Mouse (Mus musculus) kidney, embryonic 16.5 days (tissue): ENCODE data around the gene Irf1. TPM values are rescaled to one million over a fixed set of nuclear protein-coding genes. Genes with fewer than 3 reads are reported as not detected.

Experiments
- ATAC-seq: fragments of 200-750 bp; cut with Nextera tagmentation; 2 replicates; pipeline ENCODE4 v1.8.0; 2017; ENCODE audit warnings: moderate TSS enrichment; ENCODE audit not compliant: low FRiP score, low TSS enrichment
- H3K27ac ChIP-seq: fragments of 300-500 bp; sonication (generic); 2 replicates; pipeline ENCODE4 v1.5.1; 2014; ENCODE audit warnings: low read length
- H3K27me3 ChIP-seq: fragments of 300-500 bp; sonication (generic); 2 replicates; pipeline ENCODE4 v1.6.1; 2014; ENCODE audit warnings: low read length, control low read depth, mixed read lengths; ENCODE audit not compliant: insufficient read depth
- H3K36me3 ChIP-seq: fragments of 300-500 bp; sonication (generic); 2 replicates; pipeline ENCODE4 v1.6.1; 2014; ENCODE audit warnings: low read length, control low read depth, mixed read lengths; ENCODE audit not compliant: insufficient read depth
- H3K4me1 ChIP-seq: fragments of 300-500 bp; sonication (generic); 2 replicates; pipeline ENCODE4 v1.6.1; 2014; ENCODE audit warnings: low read length, control low read depth, mixed read lengths; ENCODE audit not compliant: insufficient read depth
- H3K4me2 ChIP-seq: fragments of 300-500 bp; sonication (generic); replicated peaks from 2 replicates; pipeline ENCODE4 v1.6.1; 2014; ENCODE audit warnings: low read depth, low read length
- H3K4me3 ChIP-seq: fragments of 300-500 bp; sonication (generic); 2 replicates; pipeline ENCODE4 v1.5.1; 2014; ENCODE audit warnings: mild to moderate bottlenecking, low read length
- H3K9ac ChIP-seq: fragments of 300-500 bp; sonication (generic); replicated peaks from 2 replicates; pipeline ENCODE4 v1.6.1; 2014; ENCODE audit warnings: low read length
- H3K9me3 ChIP-seq: fragments of 300-500 bp; sonication (generic); 2 replicates; pipeline ENCODE4 v1.6.1; 2016; ENCODE audit warnings: low read length, control low read depth
- WGBS: fragments of 180-500 bp; shearing (Covaris S2); extraction: QIAGEN DNeasy Blood & Tissue Kit; methylation state at CpG from one replicate; pipeline ENCODE4 v1.1.7; 2014; 5-methylcytosine and 5-hydroxymethylcytosine counted together
- polyA plus RNA-seq: library from polyadenylated mRNA; unstranded; fragments of >200 nt; fragmentation: Nextera tagmentation; extraction: Ambion mirVana; gene quantifications from 2 replicates; pipeline ENCODE4 v1.2.1, GENCODE M21; 2015

Irf1 gene
- polyA plus RNA-seq, 1 experiment from 2014 or later = 16.9 TPM

GRCm38 (mm10) chr11:53803494-53803893 is 33.7 kb downstream of the Irf1 start:
- no peak for ATAC-seq
- Histone ChIP-seq H3K9me3 (no peaks in the 10 kb centered on the region), H3K27me3 (no peaks in the 10 kb centered on the region), H3K9ac (no peak overlapping the region), H3K36me3 (no peaks in the 10 kb centered on the region), H3K4me1 (no peaks in the 10 kb centered on the region), H3K4me2 (no peak overlapping the region), H3K27ac (no peak overlapping the region), H3K4me3 (no peak overlapping the region)
- WGBS = 86% methylated on average over 6 of the region's 6 CpGs

GRCm38 (mm10) chr11:53804569-53805344 is 34.9 kb downstream of the Irf1 start:
- H3K4me1 ChIP-seq = no peaks in the 10 kb centered on the region
- ATAC-seq = no peak
- no peaks in the 10 kb centered on the region for H3K9me3 ChIP-seq
- 79% methylated on average over 14 of the region's 14 CpGs for WGBS
- no peak overlapping the region for H3K9ac ChIP-seq
- H3K27me3 ChIP-seq = no peaks in the 10 kb centered on the region
- H3K27ac ChIP-seq = no peak overlapping the region
- H3K36me3 ChIP-seq = no peaks in the 10 kb centered on the region
- no peak overlapping the region for H3K4me3 ChIP-seq
- H3K4me2 ChIP-seq = no peak overlapping the region

GRCm38 (mm10) chr11:53805786-53806185 is 36.0 kb downstream of the Irf1 start:
- 69% methylated on average over 9 of the region's 9 CpGs for WGBS
- ATAC-seq = no peak
- Histone ChIP-seq H3K9me3 (no peaks in the 10 kb centered on the region), H3K27me3 (no peaks in the 10 kb centered on the region), H3K4me2 (no peak overlapping the region), H3K4me1 (no peaks in the 10 kb centered on the region), H3K36me3 (no peaks in the 10 kb centered on the region), H3K27ac (no peak overlapping the region), H3K9ac (no peak overlapping the region), H3K4me3 (no peak overlapping the region)

- Histone ChIP-seq H3K36me3 (no peaks in the 10 kb centered on the region), H3K27ac (0 out of 2 replicates have a peak overlapping the region, but pooled peaks have one; percentile 8), H3K27me3 (no peaks in the 10 kb centered on the region), H3K4me2 (no peak overlapping the region), H3K4me1 (no peaks in the 10 kb centered on the region), H3K9me3 (no peaks in the 10 kb centered on the region), H3K9ac (no peak overlapping the region), H3K4me3 (no peak overlapping the region)
- 54% methylated on average over 5 of the region's 5 CpGs for WGBS
- ATAC-seq = no peak
These were observed 39.5 kb downstream of the Irf1 start for GRCm38 (mm10) chr11:53809354-53809753.

GRCm38 (mm10) chr11:53810156-53810555 is 40.3 kb downstream of the Irf1 start:
- Histone ChIP-seq H3K4me2 (no peak overlapping the region), H3K4me3 (no peak overlapping the region), H3K36me3 (no peaks in the 10 kb centered on the region), H3K27me3 (no peaks in the 10 kb centered on the region), H3K9ac (no peak overlapping the region), H3K27ac (no peak overlapping the region), H3K9me3 (no peaks in the 10 kb centered on the region), H3K4me1 (no peaks in the 10 kb centered on the region)
- WGBS = 63% methylated on average over 5 of the region's 5 CpGs
- ATAC-seq = no peak

GRCm38 (mm10) chr11:53810749-53811148 is 40.9 kb downstream of the Irf1 start:
- WGBS = 61% methylated on average over 2 of the region's 2 CpGs
- Histone ChIP-seq H3K27ac (no peak overlapping the region), H3K4me2 (no peak overlapping the region), H3K36me3 (no peaks in the 10 kb centered on the region), H3K9me3 (no peaks in the 10 kb centered on the region), H3K9ac (no peak overlapping the region), H3K27me3 (no peaks in the 10 kb centered on the region), H3K4me3 (no peak overlapping the region), H3K4me1 (no peaks in the 10 kb centered on the region)
- ATAC-seq = no peak

GRCm38 (mm10) chr11:53811312-53811711 is 41.5 kb downstream of the Irf1 start:
- no peak for ATAC-seq
- H3K4me1 ChIP-seq = no peaks in the 10 kb centered on the region
- no peak overlapping the region for H3K4me2 ChIP-seq
- H3K36me3 ChIP-seq = no peaks in the 10 kb centered on the region
- no peak overlapping the region for H3K9ac ChIP-seq
- H3K27ac ChIP-seq = no peak overlapping the region
- no peaks in the 10 kb centered on the region for H3K27me3 ChIP-seq
- no peak overlapping the region for H3K4me3 ChIP-seq
- 71% methylated on average over 3 of the region's 3 CpGs for WGBS
- no peaks in the 10 kb centered on the region for H3K9me3 ChIP-seq

- WGBS = 73% methylated on average over 16 of the region's 16 CpGs
- H3K4me1 ChIP-seq = no peaks in the 10 kb centered on the region
- ATAC-seq = no peak
These were observed 43.4 kb downstream of the Irf1 start for GRCm38 (mm10) chr11:53813001-53813868.

GRCm38 (mm10) chr11:53814810-53815209 is 45.0 kb downstream of the Irf1 start:
- Histone ChIP-seq H3K4me3 (no peak overlapping the region), H3K27ac (no peak overlapping the region), H3K9me3 (no peaks in the 10 kb centered on the region), H3K4me1 (no peaks in the 10 kb centered on the region; the same call in 1 of the 2 replicates), H3K4me2 (no peak overlapping the region), H3K9ac (no peak overlapping the region), H3K36me3 (no peaks in the 10 kb centered on the region), H3K27me3 (no peaks in the 10 kb centered on the region)
- 55% methylated on average over 3 of the region's 3 CpGs for WGBS
- ATAC-seq = no peak

More at GRCm38 (mm10) chr11:53813001-53813868, 43.4 kb downstream of the Irf1 start:
- Histone ChIP-seq H3K36me3 (no peaks in the 10 kb centered on the region), H3K27ac (no peak overlapping the region), H3K9me3 (no peaks in the 10 kb centered on the region), H3K4me2 (no peak overlapping the region), H3K4me3 (no peak overlapping the region), H3K27me3 (no peaks in the 10 kb centered on the region), H3K9ac (no peak overlapping the region)
